Mouse (Mus musculus): ENCODE data around the gene Kcnh2.

Kcnh2 gene

DNA sequence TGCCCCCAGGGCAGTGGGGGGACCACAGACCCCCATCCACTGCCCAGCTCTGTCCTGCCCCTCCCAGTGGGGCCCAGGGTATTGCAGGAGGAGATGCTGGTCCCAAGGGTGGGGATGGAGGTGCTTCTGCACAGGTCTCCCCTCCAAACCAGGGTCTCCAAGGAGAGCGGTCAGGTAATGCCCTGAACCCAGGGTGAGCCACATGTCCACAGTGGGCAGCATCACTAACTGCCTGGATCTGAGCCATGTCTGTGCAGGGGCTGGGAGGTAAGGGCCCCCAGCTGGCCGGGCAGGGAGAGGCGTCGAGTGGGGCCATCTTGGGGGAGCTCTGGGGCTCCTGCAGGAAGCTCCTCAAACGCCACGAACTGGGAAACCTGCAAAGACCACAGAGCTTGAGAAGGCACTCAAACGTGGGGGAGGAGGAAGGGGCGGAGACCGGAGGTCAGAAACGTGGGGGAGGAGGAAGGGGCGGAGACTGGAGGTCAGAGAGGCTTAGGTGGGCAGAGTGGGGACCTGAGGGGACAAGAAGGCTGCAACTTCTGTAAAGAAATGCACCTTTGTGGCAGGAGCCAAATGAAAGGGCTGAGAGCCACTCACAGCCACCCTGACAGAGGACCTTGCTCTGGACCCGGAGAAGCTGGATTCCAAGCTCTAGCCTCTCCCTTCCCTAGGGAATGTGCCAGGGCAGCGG is 31.5 kb downstream of the Kcnh2 start:
- no peak for DNase-seq (ENCODE audit: low spot score in 2 of 2)

DNA sequence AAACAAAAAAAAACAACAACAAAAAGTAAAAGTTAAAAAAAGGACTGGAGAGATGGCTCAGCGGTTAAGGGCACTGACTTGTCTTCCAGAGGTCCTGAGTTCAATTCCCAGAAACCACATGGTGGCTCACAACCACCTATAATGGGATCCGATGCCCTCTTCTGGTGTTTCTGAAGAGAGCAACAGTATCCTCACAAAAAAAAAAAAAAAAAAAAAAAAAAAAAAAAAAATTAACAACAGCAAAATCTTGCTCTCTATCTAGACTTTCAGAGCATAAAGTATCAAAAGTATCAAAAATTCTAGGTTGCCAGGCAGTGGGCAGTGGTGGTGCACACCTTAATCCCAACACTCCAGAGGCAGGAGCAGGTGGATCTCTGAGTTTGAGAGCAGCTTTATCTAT is 42.2 kb downstream of the Kcnh2 start:
- DNase-seq (ENCODE audit: low spot score in 2 of 2) = no peak

DNA sequence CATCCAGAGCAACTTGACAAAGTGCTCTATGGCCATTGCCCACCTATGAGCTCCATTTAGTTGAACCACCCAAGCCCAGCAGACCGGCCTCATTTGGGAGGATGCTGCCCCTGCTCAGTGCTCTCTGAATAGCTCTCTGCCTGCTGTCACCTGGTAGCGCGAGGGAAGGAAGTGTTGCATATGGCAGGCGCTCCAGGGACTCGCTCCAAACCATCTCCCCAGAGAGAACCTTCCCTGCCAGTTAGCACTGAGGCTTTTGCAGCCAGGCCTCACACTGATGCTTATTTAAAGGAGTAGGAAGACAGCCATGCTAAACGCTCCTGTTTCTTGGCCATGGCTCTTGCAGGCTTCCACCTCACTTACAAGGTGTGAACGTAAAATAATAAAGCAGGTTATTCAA is 42.8 kb downstream of the Kcnh2 start:
- DNase-seq (ENCODE audit: low spot score in 2 of 2) = no peak

DNA sequence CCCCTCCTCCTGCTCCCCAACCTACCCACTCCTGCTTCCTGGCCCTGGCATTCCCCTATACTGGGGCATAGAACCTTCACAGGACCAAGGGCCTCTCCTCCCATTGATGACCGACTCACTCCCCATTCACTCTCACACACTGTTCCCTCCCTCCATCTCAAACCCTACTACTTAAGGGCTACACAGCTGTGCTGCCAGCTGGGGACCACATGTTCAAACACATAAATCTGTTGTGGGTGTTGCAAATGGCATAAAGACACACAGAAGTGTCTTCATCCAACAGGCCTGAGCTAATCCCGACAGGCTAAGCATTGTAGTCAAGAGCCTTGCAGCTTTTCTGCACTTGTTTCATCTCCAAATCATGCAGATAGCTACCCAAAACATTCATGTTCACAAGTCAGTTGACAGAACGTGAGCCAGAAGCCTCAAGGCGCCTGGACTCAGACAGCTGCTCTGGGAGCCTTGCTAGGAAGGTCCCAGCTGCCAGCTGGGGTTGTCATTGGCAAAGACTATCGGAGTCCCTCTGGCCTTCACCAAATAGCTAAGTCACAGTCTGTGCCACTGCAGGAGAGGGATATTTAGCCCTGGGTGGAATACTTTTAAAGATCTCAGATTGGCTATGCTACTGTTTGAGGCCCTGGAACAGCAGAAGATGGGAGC is 44.2 kb downstream of the Kcnh2 start:
- DNase-seq (ENCODE audit: low spot score in 2 of 2) = no peak

DNA sequence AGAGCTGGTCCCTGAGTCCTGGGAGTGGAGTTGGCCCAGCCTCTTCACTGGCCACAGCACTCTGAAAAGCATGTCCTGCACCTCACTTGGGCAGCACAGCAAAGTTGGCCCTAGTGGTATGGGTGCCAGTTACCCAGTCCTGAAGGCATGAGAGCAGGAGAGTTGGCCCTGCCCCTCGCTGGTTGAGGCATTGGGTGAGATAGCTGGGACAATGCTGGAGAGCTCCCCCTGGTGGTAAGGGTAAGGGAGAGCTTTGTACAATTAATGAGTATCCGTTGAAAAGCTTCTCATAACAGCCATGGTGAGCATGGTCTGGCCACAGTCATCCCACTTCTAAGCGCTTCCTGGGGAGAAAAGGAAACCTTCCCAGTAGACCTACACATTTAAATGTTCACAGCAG is 48.2 kb downstream of the Kcnh2 start:
- DNase-seq (ENCODE audit: low spot score in 2 of 2) = no peak

DNA sequence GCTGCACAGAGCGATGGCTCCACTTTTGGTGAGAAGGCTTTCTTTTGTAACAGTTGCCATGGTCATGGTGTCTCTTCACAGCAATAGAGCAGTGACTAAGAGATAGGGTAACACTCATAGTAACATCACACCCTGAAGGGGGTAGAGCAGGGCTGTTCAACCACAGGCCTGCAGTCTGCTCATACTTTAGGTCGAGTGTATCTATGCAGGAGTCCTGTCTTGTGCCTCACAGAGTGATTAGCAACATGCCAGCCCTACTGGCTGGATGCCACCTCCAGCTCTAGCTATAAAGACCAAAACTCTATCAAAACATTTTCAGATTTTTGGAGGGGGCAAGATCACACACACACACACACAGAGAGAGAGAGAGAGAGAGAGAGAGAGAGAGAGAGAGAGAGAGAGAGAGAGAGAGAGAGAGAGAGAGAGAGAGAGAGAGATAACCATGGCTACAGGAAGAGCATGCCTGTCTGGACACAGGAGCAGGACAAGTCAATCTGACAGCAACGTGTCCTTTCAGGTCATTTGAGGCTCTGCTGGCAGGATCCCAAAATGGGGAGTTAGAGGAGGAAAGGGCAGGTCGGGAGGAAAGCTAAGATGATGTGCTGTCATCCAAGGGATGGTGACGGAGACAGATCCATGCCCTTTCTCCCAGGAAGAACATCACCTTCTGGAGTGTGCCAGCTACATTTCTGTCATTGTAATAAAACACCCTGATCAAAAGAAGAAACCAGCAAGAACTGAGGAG is 51.4 kb downstream of the Kcnh2 start:
- no peak for DNase-seq (ENCODE audit: low spot score in 2 of 2)

DNA sequence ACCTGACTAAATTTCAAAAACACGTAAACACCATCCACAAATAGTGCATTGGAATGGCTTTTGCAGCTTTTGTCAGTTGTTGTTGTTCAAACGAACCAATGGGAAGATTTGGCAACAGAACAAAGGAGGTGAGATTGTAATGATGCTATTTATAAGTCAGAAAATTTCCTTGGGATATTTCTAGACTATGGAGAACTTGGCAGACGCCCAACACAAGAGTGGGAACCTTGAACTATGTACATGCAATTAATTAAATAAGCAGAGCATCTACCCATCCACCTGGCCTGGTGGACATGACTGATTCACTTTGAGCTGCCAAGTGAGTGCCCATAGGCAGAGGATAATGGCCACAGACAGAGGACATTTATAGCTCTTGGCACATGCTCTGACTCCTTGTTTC is 59.5 kb downstream of the Kcnh2 start:
- no peak for DNase-seq (ENCODE audit: low spot score in 2 of 2)

DNA sequence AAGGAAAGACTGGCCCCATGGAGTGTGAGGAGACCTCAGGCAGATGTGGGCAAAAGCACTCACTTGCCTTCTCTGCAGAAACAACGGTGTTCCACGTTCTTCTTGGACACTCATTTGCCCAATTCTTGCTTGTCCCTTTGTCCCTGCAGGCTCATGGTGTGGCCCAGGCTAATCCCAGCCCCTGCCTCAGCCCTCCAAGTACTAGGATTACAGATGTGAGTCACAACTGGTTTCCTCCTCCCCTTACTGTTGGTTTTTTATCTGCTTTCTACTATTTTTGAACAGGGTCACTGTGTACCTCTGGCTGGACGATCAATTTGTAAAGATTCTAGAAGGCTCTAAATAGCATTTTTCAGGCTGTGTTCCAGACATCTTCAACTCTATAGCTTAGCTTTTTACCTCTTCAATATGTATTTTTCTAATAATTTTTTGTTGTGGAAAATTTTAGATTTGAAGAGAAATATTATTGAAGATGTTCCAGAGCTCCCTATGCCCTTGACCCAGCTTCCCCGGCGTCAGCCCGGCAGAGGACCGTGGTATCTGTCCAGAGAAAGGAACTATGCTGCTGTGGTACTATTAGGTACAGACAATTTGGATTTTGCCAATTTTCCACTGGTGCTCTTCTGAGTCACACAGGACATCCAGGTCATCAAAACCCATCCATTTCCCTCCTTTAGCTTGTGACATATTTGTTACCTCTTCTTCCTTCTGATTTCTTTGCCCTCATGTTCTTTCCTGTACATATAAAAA is 65.0 kb downstream of the Kcnh2 start:
- no peak for DNase-seq (ENCODE audit: low spot score in 2 of 2)

DNA sequence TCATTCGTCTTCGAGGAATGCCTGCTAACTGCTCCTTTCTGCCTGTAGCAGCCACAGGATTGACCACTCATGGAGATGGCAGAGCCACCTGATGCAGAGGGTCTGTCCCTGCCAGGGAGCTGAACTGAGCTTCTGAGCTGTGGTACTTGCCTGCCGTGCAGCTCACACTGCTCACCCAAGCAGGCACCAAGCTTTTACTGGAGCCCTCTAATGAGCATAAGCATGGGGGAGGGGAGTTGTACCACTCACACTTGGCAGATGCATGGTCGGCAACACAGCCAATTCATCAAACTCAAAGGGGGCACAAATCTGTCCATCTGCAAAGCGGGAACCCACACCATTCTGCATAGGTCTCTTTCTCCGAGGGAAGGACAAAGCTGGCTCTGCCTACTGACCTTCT is 67.3 kb downstream of the Kcnh2 start:
- no peak for DNase-seq (ENCODE audit: low spot score in 2 of 2)

DNA sequence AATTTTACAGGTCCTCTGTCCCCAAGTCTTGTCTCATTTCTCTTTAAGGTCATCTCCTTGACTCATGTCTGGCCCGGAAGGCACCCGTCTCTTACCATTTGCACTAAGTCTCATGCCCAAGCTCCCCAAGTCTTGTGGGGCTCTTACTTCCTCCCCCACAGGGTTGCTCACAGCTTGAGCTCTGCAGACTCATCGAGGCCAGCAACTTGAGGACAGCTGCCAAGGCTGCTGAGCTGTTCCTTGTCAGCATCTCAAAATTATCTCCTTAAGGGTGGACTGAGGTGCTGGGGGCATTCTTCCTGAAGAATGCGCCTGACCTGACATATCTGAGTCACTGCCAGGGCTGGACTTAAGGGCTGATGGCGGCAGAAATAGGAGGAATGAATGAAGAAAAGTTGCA is 68.2 kb downstream of the Kcnh2 start:
- DNase-seq (ENCODE audit: low spot score in 2 of 2) = no peak

DNA sequence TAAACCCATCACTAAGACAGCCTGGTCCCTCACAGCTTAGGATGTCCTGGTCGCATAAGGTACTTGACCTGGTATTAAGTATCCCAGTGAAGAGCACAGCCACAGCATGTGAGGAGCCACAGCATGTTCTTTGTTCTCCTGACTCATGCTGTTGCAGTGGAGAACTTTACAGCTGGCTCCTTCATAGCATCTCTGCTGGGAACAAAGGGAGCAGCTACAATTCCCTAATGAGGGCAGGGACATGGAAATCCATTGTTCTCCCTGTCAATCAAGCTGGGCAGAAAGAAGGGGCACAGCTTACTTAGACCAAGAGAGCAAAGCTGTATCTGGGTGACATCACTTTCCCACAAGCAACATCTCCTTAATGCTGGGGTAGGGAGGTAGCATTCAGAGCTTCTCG is 70.9 kb downstream of the Kcnh2 start:
- DNase-seq (ENCODE audit: low spot score in 2 of 2) = no peak

DNA sequence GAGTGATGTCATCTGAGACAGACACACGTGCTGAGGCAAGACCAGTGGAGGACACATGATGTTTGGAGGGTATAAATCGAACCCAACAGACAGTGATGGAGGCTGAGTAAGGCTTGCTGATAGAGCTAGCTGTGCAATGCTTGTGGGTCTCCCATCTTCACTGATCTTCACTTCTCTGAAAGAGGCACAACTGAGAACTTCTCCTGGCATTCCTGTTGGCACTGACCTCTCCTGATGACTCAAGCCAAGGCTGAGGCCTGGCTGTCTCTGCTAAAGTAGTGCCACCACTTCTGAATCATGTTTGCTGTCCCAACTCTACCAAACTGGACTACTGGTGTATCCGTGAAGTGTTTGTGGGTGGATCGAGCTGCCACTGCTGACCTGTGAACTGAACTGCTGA is 71.9 kb downstream of the Kcnh2 start:
- no peak for DNase-seq (ENCODE audit: low spot score in 2 of 2)

DNA sequence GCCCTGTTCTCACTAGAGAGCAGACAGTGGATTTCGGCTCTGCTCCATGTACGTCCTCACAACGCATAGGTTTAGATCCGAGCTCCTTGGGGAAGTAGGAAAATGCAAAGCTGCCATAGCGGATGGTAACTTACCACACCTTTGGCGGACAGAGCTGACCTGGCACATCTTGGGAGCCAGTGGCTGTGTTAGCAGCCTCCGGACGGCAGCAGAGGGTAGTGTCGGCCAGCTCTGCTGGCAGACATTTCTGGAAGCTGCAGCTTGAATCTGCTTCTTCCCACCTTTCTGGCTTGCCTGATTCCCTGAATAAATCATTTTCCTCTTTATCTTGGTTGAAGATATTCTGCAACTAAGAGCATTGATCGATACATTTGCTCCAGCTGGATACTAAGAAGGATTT is 73.2 kb downstream of the Kcnh2 start:
- DNase-seq (ENCODE audit: low spot score in 2 of 2) = no peak

DNA sequence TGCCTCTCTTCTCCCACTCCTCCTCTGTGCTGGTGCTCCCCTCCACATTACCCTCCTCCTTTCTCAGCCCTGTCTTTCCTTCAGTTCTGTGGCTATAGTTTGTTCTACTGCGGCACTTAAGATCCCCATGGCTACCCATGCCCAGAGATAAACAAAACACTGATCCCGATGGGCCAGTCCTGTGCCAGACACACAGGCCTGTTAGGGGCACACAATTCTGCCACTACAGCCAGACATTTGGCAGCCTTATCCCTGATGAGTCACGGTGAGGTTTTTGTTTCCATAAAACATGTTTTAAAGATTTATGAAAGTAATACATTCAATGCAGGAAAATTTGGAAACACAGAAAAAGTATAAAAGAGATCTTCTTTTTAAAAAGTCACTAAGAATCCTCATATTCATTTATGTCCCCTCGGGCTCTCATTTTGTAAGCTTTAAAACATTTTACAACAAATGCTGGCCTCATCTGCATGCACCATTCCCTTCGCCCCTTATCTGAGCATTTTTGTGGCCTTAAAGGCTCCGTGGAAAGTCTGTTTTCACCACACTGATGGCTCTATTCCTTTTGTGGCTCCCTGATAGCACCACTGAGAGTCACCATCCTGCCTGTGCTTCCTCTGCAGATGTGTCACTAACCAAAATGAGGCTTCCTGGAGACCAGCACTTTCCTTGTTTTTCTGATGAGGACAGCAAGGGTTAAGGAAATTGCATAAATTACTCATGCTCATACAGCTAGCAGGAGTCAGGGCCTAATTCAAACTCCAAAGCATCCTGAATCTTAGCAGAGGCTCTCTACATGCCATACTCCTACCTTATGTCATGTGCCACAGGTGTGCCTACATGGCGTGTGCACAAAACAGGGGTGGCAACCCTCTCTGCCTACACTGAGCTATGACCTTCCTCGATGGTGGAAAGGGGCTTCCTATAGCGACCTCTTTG is 77.5 kb downstream of the Kcnh2 start:
- DNase-seq (ENCODE audit: low spot score in 2 of 2) = no peak

DNA sequence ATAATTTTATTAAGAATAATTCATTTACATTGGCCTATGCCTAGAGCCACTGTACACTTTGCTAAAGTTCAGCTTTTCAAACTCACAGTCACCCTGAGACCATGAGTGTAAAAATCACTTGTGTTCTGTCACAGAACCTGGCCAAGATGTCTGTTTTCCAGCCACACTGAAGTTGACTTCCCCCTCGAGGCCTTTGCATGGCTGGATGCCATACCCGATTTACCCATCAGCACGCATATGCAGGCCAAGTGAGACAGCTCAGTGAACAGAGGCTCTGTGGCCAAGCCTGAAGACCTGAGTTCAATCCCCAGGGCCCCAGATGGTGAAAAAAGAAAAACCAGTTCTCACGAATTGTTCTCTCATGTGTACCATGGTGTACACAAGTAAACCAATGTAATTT is 80.5 kb downstream of the Kcnh2 start:
- no peak for DNase-seq (ENCODE audit: low spot score in 2 of 2)
